Mouse (Mus musculus): ENCODE results near the gene Dffa. TPM values are rescaled to one million over a fixed set of nuclear protein-coding genes. Genes with fewer than 3 reads are reported as not detected.

Dffa gene
- polyA plus RNA-seq, 1 experiment = 17.5 TPM

DNA sequence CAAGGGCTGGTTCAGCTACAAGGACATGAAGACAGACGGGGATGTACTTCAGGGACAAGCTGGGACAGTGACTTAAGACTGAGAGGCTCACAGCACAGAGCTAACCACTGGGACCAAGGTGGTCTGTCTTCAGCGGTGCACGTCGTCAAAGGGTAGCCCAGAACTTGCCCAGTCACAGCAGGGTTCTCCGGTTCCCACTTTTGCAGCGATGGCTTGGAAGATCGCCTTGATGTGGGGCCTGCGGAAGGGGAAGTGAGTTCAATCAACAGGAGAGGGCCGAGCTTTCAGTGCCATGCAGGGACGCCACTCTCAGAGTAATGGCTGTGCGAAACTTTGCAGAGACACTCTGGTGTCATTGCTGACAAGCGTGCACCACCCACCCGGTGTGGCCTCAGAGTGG lies 55.9 kb downstream of the Dffa start:
- Histone ChIP-seq H3K79me2 (ENCODE audit: control insufficient read depth, insufficient read depth) (peaks cover 23% of the 10 kb centered on the region), H3ac (ENCODE audit: control insufficient read depth, insufficient read length) (no peak overlapping the region), H3K27me3 (ENCODE audit: control insufficient read depth, insufficient read depth, insufficient read length) (no peaks in the 10 kb centered on the region), H3K4me2 (ENCODE audit: low read depth) (no peak overlapping the region), H3K4me3 (no peak overlapping the region), H3K36me3 (ENCODE audit: control insufficient read depth, insufficient read depth) (peaks cover 38% of the 10 kb centered on the region)
- TF ChIP-seq SRF (IDR thresholded peaks at IDR 0.05; ENCODE audit: control insufficient read depth, insufficient read length, low read depth) (no peak), POLR2AphosphoS2 (IDR thresholded peaks at IDR 0.05; ENCODE audit: insufficient read length, low read depth) (no peak), REST (IDR thresholded peaks at IDR 0.05; ENCODE audit: insufficient read depth, insufficient read length) (no peak), TCF3 (IDR thresholded peaks at IDR 0.05; ENCODE audit: insufficient read length, low read depth) (no peak), TCF12 (IDR thresholded peaks at IDR 0.05; ENCODE audit: insufficient read depth, poor library complexity, severe bottlenecking) (no peak), MYOG (IDR thresholded peaks at IDR 0.05; ENCODE audit: control insufficient read depth in 1 of 3, insufficient read depth in 1 of 3, insufficient read length in 2 of 3, low read depth in 2 of 3) (no peak), E2F4 (IDR thresholded peaks at IDR 0.05; ENCODE audit: insufficient read depth) (no peak), MAX (IDR thresholded peaks at IDR 0.05; ENCODE audit: low read depth) (no peak), CEBPB (IDR thresholded peaks at IDR 0.05; ENCODE audit: insufficient read depth, poor library complexity, severe bottlenecking) (no peak), MYOD1 (IDR thresholded peaks at IDR 0.05; ENCODE audit: control insufficient read depth in 1 of 3, insufficient read length in 2 of 3, low read depth in 2 of 3) (no peak), POLR2A (IDR thresholded peaks at IDR 0.05; ENCODE audit: insufficient read length, low read depth) (no peak), USF1 (IDR thresholded peaks at IDR 0.05; ENCODE audit: low read depth) (no peak)

DNA sequence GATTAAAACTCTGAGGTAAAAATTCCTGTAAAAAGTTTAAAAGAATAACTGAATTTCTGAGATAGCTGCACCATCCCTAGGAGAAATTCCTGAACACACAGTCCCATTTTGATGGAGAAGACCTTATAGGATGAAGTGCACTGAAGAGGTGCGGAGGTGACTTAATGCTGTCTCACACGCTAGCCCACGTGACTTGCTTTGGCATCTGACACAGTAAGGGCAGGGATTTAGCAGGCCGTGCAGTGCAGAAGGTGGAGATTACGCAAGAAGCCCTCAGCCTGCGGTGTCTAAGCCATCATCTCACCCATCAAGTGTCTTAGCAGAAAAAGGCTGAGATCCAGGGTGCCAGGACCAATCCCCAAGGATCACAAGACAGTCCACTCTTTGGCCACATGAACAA lies 57.2 kb downstream of the Dffa start:
- Histone ChIP-seq H3K79me2 (ENCODE audit: control insufficient read depth, insufficient read depth) (peaks cover 35% of the 10 kb centered on the region), H3K4me2 (ENCODE audit: low read depth) (no peak overlapping the region), H3K36me3 (ENCODE audit: control insufficient read depth, insufficient read depth) (peaks cover 26% of the 10 kb centered on the region), H3K27me3 (ENCODE audit: control insufficient read depth, insufficient read depth, insufficient read length) (no peaks in the 10 kb centered on the region), H3K4me3 (no peak overlapping the region), H3ac (ENCODE audit: control insufficient read depth, insufficient read length) (no peak overlapping the region)
- no peak for TF ChIP-seq USF1 (IDR thresholded peaks at IDR 0.05; ENCODE audit: low read depth)
- no peak for TF ChIP-seq TCF12 (IDR thresholded peaks at IDR 0.05; ENCODE audit: insufficient read depth, poor library complexity, severe bottlenecking)
- TF ChIP-seq POLR2A (IDR thresholded peaks at IDR 0.05; ENCODE audit: insufficient read length, low read depth) = no peak
- TF ChIP-seq SRF (IDR thresholded peaks at IDR 0.05; ENCODE audit: control insufficient read depth, insufficient read length, low read depth) = no peak
- no peak for TF ChIP-seq REST (IDR thresholded peaks at IDR 0.05; ENCODE audit: insufficient read depth, insufficient read length)

DNA sequence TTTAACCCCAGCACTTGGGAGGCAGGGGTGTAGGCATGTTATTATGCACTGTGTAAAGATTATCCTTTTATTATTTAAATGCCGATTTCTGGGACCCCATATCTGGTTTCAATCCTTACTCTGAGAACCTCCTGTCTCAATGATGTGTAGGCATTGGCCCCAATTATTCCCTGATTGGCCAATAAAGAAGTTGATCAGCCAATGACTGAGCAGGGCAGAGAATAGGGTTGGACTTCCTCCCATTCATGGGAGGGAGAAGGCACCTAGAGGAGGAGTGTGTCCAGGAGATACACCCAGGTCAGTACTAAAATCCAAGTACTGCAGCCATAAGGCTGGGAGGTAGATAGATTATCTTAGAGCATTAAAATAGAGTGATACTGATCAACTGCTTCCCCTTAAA lies 59.2 kb downstream of the Dffa start:
- H3K4me3 ChIP-seq = no peak overlapping the region
- peaks cover 13% of the 10 kb centered on the region for H3K36me3 ChIP-seq (ENCODE audit: control insufficient read depth, insufficient read depth)
- H3K79me2 ChIP-seq (ENCODE audit: control insufficient read depth, insufficient read depth) = peaks cover 35% of the 10 kb centered on the region
- peak overlapping the region; percentile 34 for H3K4me2 ChIP-seq (ENCODE audit: low read depth)
- H3ac ChIP-seq (ENCODE audit: control insufficient read depth, insufficient read length) = no peak overlapping the region
- H3K27me3 ChIP-seq (ENCODE audit: control insufficient read depth, insufficient read depth, insufficient read length) = no peaks in the 10 kb centered on the region
- TF ChIP-seq TCF12 (IDR thresholded peaks at IDR 0.05; ENCODE audit: insufficient read depth, poor library complexity, severe bottlenecking) (no peak), POLR2A (IDR thresholded peaks at IDR 0.05; ENCODE audit: insufficient read length, low read depth) (no peak), SRF (IDR thresholded peaks at IDR 0.05; ENCODE audit: control insufficient read depth, insufficient read length, low read depth) (no peak), MYOD1 (IDR thresholded peaks at IDR 0.05; ENCODE audit: control insufficient read depth in 1 of 3, insufficient read length in 2 of 3, low read depth in 2 of 3) (no peak), MYOG (IDR thresholded peaks at IDR 0.05; ENCODE audit: control insufficient read depth in 1 of 3, insufficient read depth in 1 of 3, insufficient read length in 2 of 3, low read depth in 2 of 3) (no peak), MAX (IDR thresholded peaks at IDR 0.05; ENCODE audit: low read depth) (no peak), CEBPB (IDR thresholded peaks at IDR 0.05; ENCODE audit: insufficient read depth, poor library complexity, severe bottlenecking) (no peak), REST (IDR thresholded peaks at IDR 0.05; ENCODE audit: insufficient read depth, insufficient read length) (no peak), TCF3 (IDR thresholded peaks at IDR 0.05; ENCODE audit: insufficient read length, low read depth) (no peak), E2F4 (IDR thresholded peaks at IDR 0.05; ENCODE audit: insufficient read depth) (no peak), USF1 (IDR thresholded peaks at IDR 0.05; ENCODE audit: low read depth) (no peak), POLR2AphosphoS2 (IDR thresholded peaks at IDR 0.05; ENCODE audit: insufficient read length, low read depth) (no peak)

DNA sequence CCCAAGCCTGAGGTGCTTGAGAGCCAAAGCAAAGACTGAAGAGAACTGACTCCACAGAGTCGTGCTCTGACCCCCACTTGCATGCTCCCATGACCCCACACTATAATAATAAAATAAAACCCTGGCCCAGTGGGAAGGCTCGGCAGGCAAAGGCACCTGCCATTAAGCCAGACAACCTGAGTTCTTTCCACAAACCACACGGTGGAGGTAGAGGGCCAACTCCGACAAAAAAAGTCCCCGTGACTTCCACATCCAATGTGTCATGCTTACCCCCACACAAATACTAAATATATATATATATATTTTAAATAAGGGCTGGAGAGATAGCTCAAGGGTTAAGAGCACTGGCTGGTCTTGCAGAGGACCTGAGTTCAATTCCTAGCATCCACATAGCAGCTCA lies 60.2 kb downstream of the Dffa start:
- H3K4me3 ChIP-seq = peak overlapping the region; percentile 60
- TF ChIP-seq CEBPB (IDR thresholded peaks at IDR 0.05; ENCODE audit: insufficient read depth, poor library complexity, severe bottlenecking) = no peak
- no peak for TF ChIP-seq MYOD1 (IDR thresholded peaks at IDR 0.05; ENCODE audit: control insufficient read depth in 1 of 3, insufficient read length in 2 of 3, low read depth in 2 of 3)
- TF ChIP-seq TCF3 (IDR thresholded peaks at IDR 0.05; ENCODE audit: insufficient read length, low read depth) = no peak
- TF ChIP-seq E2F4 (IDR thresholded peaks at IDR 0.05; ENCODE audit: insufficient read depth) = no peak
- TF ChIP-seq MAX (IDR thresholded peaks at IDR 0.05; ENCODE audit: low read depth) = no peak
- peaks cover 35% of the 10 kb centered on the region for H3K79me2 ChIP-seq (ENCODE audit: control insufficient read depth, insufficient read depth)
- no peak overlapping the region for H3ac ChIP-seq (ENCODE audit: control insufficient read depth, insufficient read length)
- peaks cover 5% of the 10 kb centered on the region for H3K36me3 ChIP-seq (ENCODE audit: control insufficient read depth, insufficient read depth)
- H3K27me3 ChIP-seq (ENCODE audit: control insufficient read depth, insufficient read depth, insufficient read length) = no peaks in the 10 kb centered on the region
- peak overlapping the region; percentile 34 for H3K4me2 ChIP-seq (ENCODE audit: low read depth)

- Histone ChIP-seq H3K4me2 (ENCODE audit: low read depth) (peak within 1 kb of the TSS; percentile 87), H3ac (ENCODE audit: control insufficient read depth, insufficient read length) (peak within 1 kb of the TSS; percentile 86), H3K27me3 (ENCODE audit: control insufficient read depth, insufficient read depth, insufficient read length) (no peaks in the 10 kb centered on the region), H3K36me3 (ENCODE audit: control insufficient read depth, insufficient read depth) (peaks cover 2% of the 10 kb centered on the region), H3K4me3 (peak within 1 kb of the TSS; percentile 60), H3K79me2 (ENCODE audit: control insufficient read depth, insufficient read depth) (peaks cover 35% of the 10 kb centered on the region)
- TF ChIP-seq E2F4 (IDR thresholded peaks at IDR 0.05; ENCODE audit: insufficient read depth) = peak; percentile 53
- peak; percentile 77 for TF ChIP-seq POLR2AphosphoS2 (IDR thresholded peaks at IDR 0.05; ENCODE audit: insufficient read length, low read depth)
- TF ChIP-seq TCF12 (IDR thresholded peaks at IDR 0.05; ENCODE audit: insufficient read depth, poor library complexity, severe bottlenecking) = no peak
- peak; percentile 90 for TF ChIP-seq POLR2A (IDR thresholded peaks at IDR 0.05; ENCODE audit: insufficient read length, low read depth)
- peak; percentile 69 for TF ChIP-seq USF1 (IDR thresholded peaks at IDR 0.05; ENCODE audit: low read depth)
Observed at GRCm38 (mm10) chr4:149166215-149166946, 62.4 kb downstream of the Dffa start, which contains the start of gene Pgd. Pgd (minus strand) TSS chr4:149166771.
